Mouse (Mus musculus): ENCODE measurements around the gene Sp100.
"Not testable (repeated sequence)": the region's sequence is repeated elsewhere in the genome, so short reads cannot be mapped to it uniquely, and the experiment has no call there.

DNA sequence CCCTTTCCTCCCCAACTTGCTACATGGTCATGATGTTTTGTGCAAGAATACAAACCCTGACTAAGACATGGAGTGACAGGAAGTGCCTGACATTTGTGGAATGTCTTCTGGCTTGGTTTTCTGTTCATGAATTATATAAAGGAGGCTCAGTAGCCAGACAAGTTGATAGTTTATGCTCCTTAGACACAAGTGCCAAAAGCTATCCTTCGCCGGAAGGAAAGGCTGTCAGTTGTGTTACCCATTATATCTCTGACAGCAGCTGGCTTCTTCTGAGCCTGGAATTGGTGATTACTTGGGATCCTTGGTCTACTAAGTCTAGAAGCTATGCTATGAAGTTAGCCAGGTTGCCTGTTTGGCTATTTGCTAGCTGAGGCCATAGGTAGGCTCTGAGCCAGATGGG is 7.4 kb downstream of the Sp100 start:
- not testable (repeated sequence) for TF ChIP-seq CTCF (IDR thresholded peaks at IDR 0.05; ENCODE audit: low read depth, low read length); EP300 (IDR thresholded peaks at IDR 0.05; ENCODE audit: insufficient read depth, low read depth, low read length)
